Mouse (Mus musculus) gastrocnemius, postnatal 14 days (tissue): ENCODE results near the gene Rnf227. TPM values are rescaled to one million over a fixed set of nuclear protein-coding genes. Genes with fewer than 3 reads are reported as not detected.
A peak's percentile ranks its signal among the peaks of the same experiment; 100 is the strongest.

Experiments
- DNase-seq: peaks from one replicate; pipeline ENCODE4 v3.0.0; 2021; ENCODE audit warnings: mixed read lengths
- intact Hi-C: fragments of 180-260 bp; cut with DNase I; formaldehyde crosslinking; loops from one replicate; pipeline ENCODE4 v1.15.1; 2025; ENCODE audit warnings: low total_unique reads
- total RNA-seq, 2 experiments: library from RNA; stranded (reverse); gene quantifications; 2 replicates each; pipeline ENCODE4 v1.2.3; 2021

Rnf227 gene
- total RNA-seq, 2 experiments from 2014 or later: 0.35 to 0.68 TPM

DNA sequence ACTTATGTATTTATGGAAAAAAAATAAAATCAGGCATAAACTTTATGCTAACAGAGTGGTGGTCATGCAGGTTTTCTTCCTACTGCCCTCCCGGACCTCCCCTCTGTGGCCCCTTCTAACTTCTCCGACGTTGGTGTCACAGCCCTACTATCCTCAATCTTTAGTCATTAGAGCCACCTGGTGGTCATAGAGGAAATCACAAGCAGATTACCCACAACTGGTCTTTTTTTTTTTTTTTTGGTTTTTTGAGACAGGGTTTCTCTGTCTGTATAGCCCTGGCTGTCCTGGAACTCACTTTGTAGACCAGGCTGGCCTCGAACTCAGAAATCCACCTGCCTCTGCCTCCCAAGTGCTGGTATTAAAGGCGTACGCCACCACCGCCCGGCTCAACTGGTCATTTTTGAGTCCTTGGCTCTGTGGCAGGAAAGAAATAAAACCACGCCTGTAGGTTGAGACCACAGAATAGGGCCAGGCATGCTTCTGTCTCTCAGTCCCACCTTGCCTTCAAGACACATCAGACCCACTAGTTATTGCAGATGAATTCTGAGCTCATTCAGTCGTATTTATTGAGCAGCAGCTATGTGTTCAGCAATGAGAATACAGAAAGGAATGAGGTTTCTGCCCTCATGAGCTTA is 50.3 kb downstream of the Rnf227 start:
- intact Hi-C loops: no loop called here
- peak; percentile 53 for DNase-seq

Other genes starting within 250 kb of the Rnf227 start
- 10 to 100 TPM; 22.1 to 77.5 TPM for gene Per1, start 245.2 kb upstream of the Rnf227 start, total RNA-seq
- gene Hes7, start 220.1 kb upstream of the Rnf227 start, total RNA-seq: under 1 TPM in 1 of 2 experiments, not detected in 1; 0.10 TPM
- gene 9130213A22Rik, start 217.9 kb upstream of the Rnf227 start, total RNA-seq: under 1 TPM in 1 of 2 experiments, not detected in 1; 0.18 TPM
- gene Aloxe3, start 214.6 kb upstream of the Rnf227 start, total RNA-seq: not detected
- not detected for gene Alox12b, start 183.5 kb upstream of the Rnf227 start, total RNA-seq
- gene Alox8, start 142.6 kb upstream of the Rnf227 start, total RNA-seq: not detected
- not detected for gene Gucy2e, start 103.4 kb upstream of the Rnf227 start, total RNA-seq
- 1 to 10 TPM; 2.5 to 3.2 TPM for gene Cntrob, start 16.7 kb upstream of the Rnf227 start, total RNA-seq
- 10 to 100 TPM; 52.3 to 54.1 TPM for gene Trappc1, start 16.5 kb upstream of the Rnf227 start, total RNA-seq
- gene Kcnab3, start 14.2 kb upstream of the Rnf227 start, total RNA-seq: under 1 TPM; 0.18 to 0.24 TPM
- 10 to 100 TPM; 25.5 to 28.7 TPM for gene Chd3, start 28.9 kb downstream of the Rnf227 start, total RNA-seq
- 10 to 100 TPM; 79.5 to 87.9 TPM for gene Naa38, start 55.0 kb downstream of the Rnf227 start, total RNA-seq
- 10 to 100 TPM; 19.0 to 20.7 TPM for gene Cyb5d1, start 55.2 kb downstream of the Rnf227 start, total RNA-seq
- gene Tmem88, start 57.8 kb downstream of the Rnf227 start, total RNA-seq: 10 to 100 TPM; 12.8 to 15.2 TPM
- gene Kdm6b, start 73.2 kb downstream of the Rnf227 start, total RNA-seq: 10 to 100 TPM; 30.3 to 31.4 TPM
- under 1 TPM; 0.06 to 0.07 TPM for gene Dnah2, start 208.6 kb downstream of the Rnf227 start, total RNA-seq
- 1 to 10 TPM in 1 of 2 experiments, under 1 TPM in 1; 0.71 to 1.3 TPM for gene Efnb3, start 219.7 kb downstream of the Rnf227 start, total RNA-seq
- 1 to 10 TPM; 3.5 to 4.0 TPM for gene Wrap53, start 239.8 kb downstream of the Rnf227 start, total RNA-seq
- 10 to 100 TPM; 15.2 to 22.7 TPM for gene Trp53, start 239.9 kb downstream of the Rnf227 start, total RNA-seq